Mouse (Mus musculus) NIH3T3 (cell line): ENCODE data around the gene Poll.

Experiments used
- DNase-seq: peaks from one replicate; pipeline ENCODE4 v3.0.0-alpha.2; 2012; ENCODE audit warnings: low read depth

The Poll gene

DNA sequence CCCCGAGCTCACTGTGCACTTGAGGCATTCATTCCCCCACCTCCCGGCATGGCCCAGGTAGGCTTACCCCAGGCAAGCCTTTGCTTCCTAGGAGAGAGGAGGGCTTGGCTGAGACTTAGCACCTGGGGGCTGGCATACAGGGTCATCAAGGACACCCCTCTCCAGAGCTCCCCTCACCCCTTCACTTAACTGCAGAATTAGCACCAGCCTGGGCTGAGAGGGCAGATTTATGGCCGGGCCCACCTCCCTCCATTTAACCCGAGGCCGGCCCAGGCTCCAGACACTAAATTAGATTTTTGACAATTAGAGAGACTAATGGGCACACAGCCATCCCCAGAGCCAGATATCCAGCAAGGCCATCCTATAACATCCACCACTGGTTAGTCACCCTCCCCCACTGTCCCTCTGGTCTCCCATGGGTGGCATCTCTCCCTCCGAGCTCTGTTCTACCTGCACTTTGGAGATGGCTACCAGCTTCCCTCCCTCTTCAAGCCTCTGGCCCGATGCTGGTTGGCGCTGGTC lies 25.1 kb downstream of the Poll start:
- DNase-seq, result no peak

GRCm38 (mm10) chr19:45533617-45534016 lies 26.7 kb downstream of the Poll start:
- peak; percentile 61 for DNase-seq

DNA sequence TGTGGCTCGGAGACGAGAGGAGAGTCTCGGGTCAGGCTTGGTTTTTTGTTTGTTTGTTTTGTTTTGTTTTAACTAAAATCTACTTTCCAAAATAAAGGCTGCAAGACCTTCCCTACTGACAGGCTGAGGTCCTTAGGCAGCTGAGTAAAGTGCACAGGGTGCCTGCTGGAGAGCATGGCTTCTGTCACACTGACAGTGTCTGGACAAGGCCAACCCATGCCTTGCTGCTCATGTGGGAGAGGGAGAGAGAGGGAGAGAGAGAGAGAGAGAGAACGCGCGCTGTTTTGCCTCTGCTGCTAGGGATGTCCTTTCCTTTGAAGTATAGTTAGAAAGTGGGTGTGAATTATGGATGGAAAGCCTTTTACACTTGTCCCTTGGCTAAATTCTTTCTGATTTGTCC lies 28.8 kb downstream of the Poll start:
- DNase-seq, result no peak

DNA sequence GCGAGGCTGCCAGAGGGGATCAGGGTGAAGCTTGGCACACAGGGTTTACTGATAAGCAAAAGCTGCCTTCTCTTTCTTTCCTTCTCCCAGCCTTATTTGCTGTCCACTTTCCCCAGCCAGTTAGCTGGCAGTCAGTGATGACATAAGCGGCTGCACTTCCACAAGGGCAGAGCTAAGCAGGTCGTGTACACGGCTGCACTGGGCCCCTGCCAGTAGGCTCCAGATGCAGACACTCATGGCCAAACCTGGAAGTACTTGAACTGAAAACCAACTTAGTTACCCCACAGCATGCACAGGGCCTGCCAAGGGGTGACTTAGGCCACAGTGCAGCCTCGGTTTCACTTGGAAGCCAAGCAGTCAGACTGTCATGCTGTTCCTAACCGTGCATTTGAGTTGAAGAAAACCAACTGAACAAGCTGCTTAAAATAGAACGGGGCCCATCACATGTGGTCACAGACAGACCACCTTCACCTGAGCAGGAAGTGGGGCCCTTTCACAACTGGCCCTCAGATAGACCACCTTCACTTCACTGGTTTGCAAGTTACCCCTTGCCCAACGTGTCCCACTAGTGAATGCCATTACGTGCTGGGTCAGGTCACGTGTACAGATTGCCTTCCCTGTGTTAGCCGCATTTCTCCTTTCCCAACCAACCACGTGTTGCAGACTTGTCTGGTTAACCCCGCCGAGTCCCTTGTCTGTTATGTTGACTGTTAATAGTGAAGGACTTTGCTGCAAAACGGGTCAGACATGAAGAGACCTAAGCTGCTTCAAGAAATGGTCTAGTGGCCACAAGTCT lies 29.9 kb downstream of the Poll start:
- DNase-seq, result peak; percentile 38

- no peak for DNase-seq
Measured at GRCm38 (mm10) chr19:45529294-45529693, 31.0 kb downstream of the Poll start.

- DNase-seq, result no peak
Measured at GRCm38 (mm10) chr19:45527931-45528534, 32.3 kb downstream of the Poll start.

- DNase-seq, result no peak
Measured at GRCm38 (mm10) chr19:45527382-45527781, 32.9 kb downstream of the Poll start.

DNA sequence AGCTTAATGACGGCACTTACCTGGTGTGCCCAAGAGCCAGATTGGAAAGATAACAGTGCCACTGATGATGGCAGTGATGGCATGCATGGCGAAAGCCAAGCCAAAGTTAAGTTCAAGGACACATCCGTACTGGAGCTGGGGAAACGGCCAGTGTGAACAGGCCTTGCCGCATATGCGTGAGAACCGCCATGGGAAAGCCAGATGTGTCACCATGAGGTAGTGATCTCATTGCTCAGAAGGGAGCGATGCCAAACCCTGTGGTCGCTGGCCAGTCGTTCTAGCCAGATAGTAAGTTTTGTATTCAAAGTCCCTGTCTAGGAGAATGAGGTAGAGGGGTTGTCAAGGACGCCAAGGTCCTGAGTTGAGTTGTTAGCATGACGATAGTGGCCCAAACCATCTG lies 44.1 kb downstream of the Poll start:
- DNase-seq, result no peak

- DNase-seq, result no peak
Measured at GRCm38 (mm10) chr19:45515341-45515740, 45.0 kb downstream of the Poll start.

DNA sequence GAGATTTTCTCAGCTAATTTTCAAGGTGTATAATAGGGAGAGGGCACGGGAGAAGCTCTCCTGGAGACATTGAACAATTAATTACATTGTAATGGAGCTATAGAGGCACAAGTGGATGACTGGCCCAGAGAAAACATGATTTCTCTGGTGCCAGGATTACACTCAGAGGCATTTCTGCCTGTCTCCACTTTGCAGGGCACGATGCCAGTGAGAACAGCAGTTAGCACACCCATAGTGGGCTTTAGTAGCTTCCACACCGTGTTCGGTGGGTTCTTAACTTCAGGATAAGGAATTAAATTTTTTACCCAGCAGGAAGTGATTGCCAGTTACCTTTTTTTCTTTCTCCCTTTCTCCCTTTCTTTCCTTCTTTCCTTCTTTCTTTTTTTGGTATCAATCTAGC lies 48.9 kb downstream of the Poll start:
- no peak for DNase-seq

GRCm38 (mm10) chr19:45510680-45511079 lies 49.7 kb downstream of the Poll start:
- DNase-seq, result no peak

GRCm38 (mm10) chr19:45507531-45507930 lies 52.8 kb downstream of the Poll start:
- no peak for DNase-seq

- DNase-seq, result no peak
Measured at GRCm38 (mm10) chr19:45505446-45505845, 54.9 kb downstream of the Poll start.
